Mouse (Mus musculus) hindbrain, embryonic 15.5 days (tissue): ENCODE data around the gene Arhgap21. TPM values are rescaled to one million over a fixed set of nuclear protein-coding genes. Genes with fewer than 3 reads are reported as not detected.
"Not testable (repeated sequence)": the region's sequence is repeated elsewhere in the genome, so short reads cannot be mapped to it uniquely, and the experiment has no call there.

ENCODE experiments used
- ATAC-seq: fragments of 200-750 bp; cut with Nextera tagmentation; 2 replicates; pipeline ENCODE4 v1.8.0; 2017; ENCODE audit warnings: low read depth, moderate number of reproducible peaks, moderate TSS enrichment; ENCODE audit not compliant: low FRiP score
- H3K27ac ChIP-seq: fragments of 300-500 bp; sonication (generic); replicated peaks from 2 replicates; pipeline ENCODE4 v1.5.1; 2015; ENCODE audit warnings: mild to moderate bottlenecking, inconsistent platforms
- H3K27me3 ChIP-seq: fragments of 300-500 bp; sonication (generic); 2 replicates; pipeline ENCODE4 v1.6.1; 2015; ENCODE audit warnings: control low read depth, inconsistent platforms
- H3K36me3 ChIP-seq: fragments of 300-500 bp; sonication (generic); 2 replicates; pipeline ENCODE4 v1.6.1; 2015; ENCODE audit warnings: control low read depth, inconsistent platforms
- H3K4me1 ChIP-seq: fragments of 300-500 bp; sonication (generic); replicated peaks from 2 replicates; pipeline ENCODE4 v1.6.1; 2015; ENCODE audit warnings: control low read depth, inconsistent platforms
- H3K4me2 ChIP-seq: fragments of 300-500 bp; sonication (generic); 2 replicates; pipeline ENCODE4 v1.6.1; 2015; ENCODE audit warnings: moderate library complexity, mild to moderate bottlenecking, inconsistent platforms
- H3K4me3 ChIP-seq: fragments of 300-500 bp; sonication (generic); 2 replicates; pipeline ENCODE4 v1.5.1; 2015; ENCODE audit warnings: mild to moderate bottlenecking, inconsistent platforms
- H3K9ac ChIP-seq: fragments of 300-500 bp; sonication (generic); 2 replicates; pipeline ENCODE4 v1.6.1; 2015; ENCODE audit warnings: inconsistent platforms
- H3K9me3 ChIP-seq: fragments of 300-500 bp; sonication (generic); 2 replicates; pipeline ENCODE4 v1.6.1; 2016; ENCODE audit warnings: control low read depth, inconsistent platforms
- WGBS: fragments of 180-500 bp; shearing (Covaris S2); methylation state at CpG from one replicate; pipeline ENCODE4 v1.1.7; 2015; 5-methylcytosine and 5-hydroxymethylcytosine counted together
- polyA plus RNA-seq: library from polyadenylated mRNA; unstranded; fragments of >200 nt; fragmentation: Nextera tagmentation; extraction: Ambion mirVana; gene quantifications from 2 replicates; pipeline ENCODE4 v1.2.1, GENCODE M21; 2015

Arhgap21 gene
- polyA plus RNA-seq, 1 experiment from 2014 or later: 36.9 TPM

GRCm38 (mm10) chr2:20949168-20949567 lies 19.5 kb downstream of the Arhgap21 start:
- H3K27ac ChIP-seq: no peak overlapping the region

GRCm38 (mm10) chr2:20947036-20947435 lies 21.6 kb downstream of the Arhgap21 start:
- 91% methylated on average over 1 of the region's 1 CpGs for WGBS
- ATAC-seq: no peak
- Histone ChIP-seq H3K36me3 (no peaks in the 10 kb centered on the region), H3K4me2 (no peak overlapping the region), H3K27ac (no peak overlapping the region), H3K4me1 (peaks cover 38% of the 10 kb centered on the region), H3K27me3 (no peaks in the 10 kb centered on the region), H3K9me3 (no peaks in the 10 kb centered on the region), H3K4me3 (no peak overlapping the region), H3K9ac (no peak overlapping the region)

More at GRCm38 (mm10) chr2:20949168-20949567, 19.5 kb downstream of the Arhgap21 start:
- no peaks in the 10 kb centered on the region for H3K9me3 ChIP-seq
- no peak overlapping the region for H3K4me2 ChIP-seq
- peaks cover 18% of the 10 kb centered on the region for H3K4me1 ChIP-seq
- WGBS: 86% methylated on average over 3 of the region's 3 CpGs
- H3K27me3 ChIP-seq: no peaks in the 10 kb centered on the region
- no peak for ATAC-seq
- H3K9ac ChIP-seq: no peak overlapping the region
- no peak overlapping the region for H3K4me3 ChIP-seq
- no peaks in the 10 kb centered on the region for H3K36me3 ChIP-seq

- ATAC-seq: no peak
- no peaks in the 10 kb centered on the region for H3K27me3 ChIP-seq
- WGBS: 93% methylated on average over 5 of the region's 5 CpGs
These were observed 23.1 kb downstream of the Arhgap21 start for GRCm38 (mm10) chr2:20945596-20945995.

GRCm38 (mm10) chr2:20943730-20944454 lies 24.8 kb downstream of the Arhgap21 start:
- ATAC-seq: no peak
- H3K27ac ChIP-seq: no peak overlapping the region

More at GRCm38 (mm10) chr2:20945596-20945995, 23.1 kb downstream of the Arhgap21 start:
- no peak overlapping the region for H3K27ac ChIP-seq
- H3K9ac ChIP-seq: no peak overlapping the region
- no peaks in the 10 kb centered on the region for H3K9me3 ChIP-seq
- H3K4me1 ChIP-seq: peaks cover 43% of the 10 kb centered on the region
- H3K4me2 ChIP-seq: no peak overlapping the region
- H3K36me3 ChIP-seq: no peaks in the 10 kb centered on the region
- no peak overlapping the region for H3K4me3 ChIP-seq

GRCm38 (mm10) chr2:20943222-20943621 lies 25.5 kb downstream of the Arhgap21 start:
- ATAC-seq: peak; percentile 64
- Histone ChIP-seq H3K4me3 (no peak overlapping the region), H3K4me2 (no peak overlapping the region), H3K27ac (0 out of 2 replicates have a peak overlapping the region, but pooled peaks have one; percentile 41), H3K9ac (0 out of 2 replicates have a peak overlapping the region, but pooled peaks have one; percentile 6), H3K36me3 (no peaks in the 10 kb centered on the region), H3K27me3 (no peaks in the 10 kb centered on the region), H3K4me1 (peaks cover 38% of the 10 kb centered on the region), H3K9me3 (no peaks in the 10 kb centered on the region)
- 3% methylated on average over 5 of the region's 5 CpGs for WGBS

More at GRCm38 (mm10) chr2:20943730-20944454, 24.8 kb downstream of the Arhgap21 start:
- H3K27me3 ChIP-seq: no peaks in the 10 kb centered on the region
- no peak overlapping the region for H3K4me2 ChIP-seq
- H3K36me3 ChIP-seq: no peaks in the 10 kb centered on the region
- no peak overlapping the region for H3K4me3 ChIP-seq
- WGBS: 25% methylated on average over 7 of the region's 7 CpGs
- no peaks in the 10 kb centered on the region for H3K9me3 ChIP-seq
- peaks cover 38% of the 10 kb centered on the region for H3K4me1 ChIP-seq
- H3K9ac ChIP-seq: no peak overlapping the region

GRCm38 (mm10) chr2:20942434-20943198 lies 26.1 kb downstream of the Arhgap21 start:
- no peak for ATAC-seq
- H3K27me3 ChIP-seq: no peaks in the 10 kb centered on the region
- H3K36me3 ChIP-seq: no peaks in the 10 kb centered on the region
- peaks cover 37% of the 10 kb centered on the region for H3K4me1 ChIP-seq
- no peak overlapping the region for H3K9ac ChIP-seq
- H3K27ac ChIP-seq: no peak overlapping the region
- H3K4me2 ChIP-seq: no peak overlapping the region
- H3K9me3 ChIP-seq: no peaks in the 10 kb centered on the region
- 54% methylated on average over 10 of the region's 10 CpGs for WGBS
- H3K4me3 ChIP-seq: no peak overlapping the region

- Histone ChIP-seq H3K9me3 (no peaks in the 10 kb centered on the region), H3K27me3 (no peaks in the 10 kb centered on the region), H3K36me3 (no peaks in the 10 kb centered on the region), H3K9ac (no peak overlapping the region), H3K27ac (no peak overlapping the region), H3K4me3 (no peak overlapping the region), H3K4me1 (peaks cover 42% of the 10 kb centered on the region), H3K4me2 (no peak overlapping the region)
- ATAC-seq: no peak
These were observed 27.6 kb downstream of the Arhgap21 start for GRCm38 (mm10) chr2:20941105-20941504.

GRCm38 (mm10) chr2:20939367-20939766 lies 29.3 kb downstream of the Arhgap21 start:
- no peaks in the 10 kb centered on the region for H3K36me3 ChIP-seq
- WGBS: 69% methylated on average over 3 of the region's 3 CpGs
- H3K27ac ChIP-seq: no peak overlapping the region
- no peaks in the 10 kb centered on the region for H3K27me3 ChIP-seq
- no peaks in the 10 kb centered on the region for H3K9me3 ChIP-seq
- no peak for ATAC-seq
- H3K4me3 ChIP-seq: no peak overlapping the region
- no peak overlapping the region for H3K9ac ChIP-seq
- H3K4me1 ChIP-seq: peaks cover 45% of the 10 kb centered on the region
- no peak overlapping the region for H3K4me2 ChIP-seq

- Histone ChIP-seq H3K4me3 (no peak overlapping the region), H3K27me3 (no peaks in the 10 kb centered on the region), H3K9me3 (no peaks in the 10 kb centered on the region), H3K4me2 (no peak overlapping the region), H3K36me3 (no peaks in the 10 kb centered on the region), H3K4me1 (peaks cover 22% of the 10 kb centered on the region), H3K9ac (no peak overlapping the region), H3K27ac (no peak overlapping the region)
- ATAC-seq: no peak
- WGBS: 71% methylated on average over 4 of the region's 4 CpGs
These were observed 32.0 kb downstream of the Arhgap21 start for GRCm38 (mm10) chr2:20936609-20937221.

- Histone ChIP-seq H3K4me2 (no peak overlapping the region), H3K9me3 (no peaks in the 10 kb centered on the region), H3K9ac (no peak overlapping the region), H3K27ac (no peak overlapping the region), H3K4me1 (peaks cover 16% of the 10 kb centered on the region), H3K4me3 (no peak overlapping the region), H3K27me3 (no peaks in the 10 kb centered on the region), H3K36me3 (no peaks in the 10 kb centered on the region)
- no peak for ATAC-seq
- 50% methylated on average over 9 of the region's 9 CpGs for WGBS
These were observed 34.3 kb downstream of the Arhgap21 start for GRCm38 (mm10) chr2:20934406-20934805.

GRCm38 (mm10) chr2:20932748-20933313 lies 35.9 kb downstream of the Arhgap21 start:
- Histone ChIP-seq H3K4me1 (peaks cover 16% of the 10 kb centered on the region), H3K9me3 (no peaks in the 10 kb centered on the region), H3K9ac (no peak overlapping the region), H3K27me3 (no peaks in the 10 kb centered on the region), H3K4me3 (no peak overlapping the region), H3K4me2 (no peak overlapping the region), H3K27ac (no peak overlapping the region), H3K36me3 (no peaks in the 10 kb centered on the region)
- 77% methylated on average over 8 of the region's 8 CpGs for WGBS
- no peak for ATAC-seq

- not testable (repeated sequence) for H3K9ac ChIP-seq, H3K36me3 ChIP-seq, H3K27me3 ChIP-seq, H3K27ac ChIP-seq, ATAC-seq, H3K4me3 ChIP-seq, H3K9me3 ChIP-seq, H3K4me2 ChIP-seq
- H3K4me1 ChIP-seq: peaks cover 11% of the 10 kb centered on the region
- 94% methylated on average over 4 of the region's 4 CpGs for WGBS
These were observed 36.9 kb downstream of the Arhgap21 start for GRCm38 (mm10) chr2:20931761-20932160.
